Mouse (Mus musculus) liver, postnatal 0 days (tissue): ENCODE measurements around the gene Aldh4a1. TPM values are rescaled to one million over a fixed set of nuclear protein-coding genes. Genes with fewer than 3 reads are reported as not detected.
A peak's percentile ranks its signal among the peaks of the same experiment; 100 is the strongest.

Source experiments
- ATAC-seq: fragments of 200-750 bp; cut with Nextera tagmentation; 2 replicates; pipeline ENCODE4 v1.8.0; 2017; ENCODE audit warnings: mild to moderate bottlenecking, moderate library complexity
- DNase-seq: peaks from one replicate; pipeline ENCODE4 v3.0.0-alpha.2; 2016
- H3K27ac ChIP-seq: fragments of 300-500 bp; sonication (generic); 2 replicates; pipeline ENCODE4 v1.5.1; 2014; ENCODE audit warnings: antibody characterized with exemption, moderate library complexity, mild to moderate bottlenecking, low read depth
- H3K27me3 ChIP-seq: fragments of 300-500 bp; sonication (generic); 2 replicates; pipeline ENCODE4 v1.6.1; 2014; ENCODE audit warnings: low read length, control low read depth, mixed read lengths; ENCODE audit not compliant: insufficient read depth
- H3K36me3 ChIP-seq: fragments of 300-500 bp; sonication (generic); replicated peaks from 2 replicates; pipeline ENCODE4 v1.6.1; 2014; ENCODE audit warnings: mild to moderate bottlenecking, control low read depth, low read length, moderate library complexity, mixed read lengths; ENCODE audit not compliant: insufficient read depth
- H3K4me1 ChIP-seq: fragments of 300-500 bp; sonication (generic); 2 replicates; pipeline ENCODE4 v1.6.1; 2014; ENCODE audit warnings: antibody characterized with exemption, mild to moderate bottlenecking, control low read depth; ENCODE audit not compliant: insufficient read depth
- H3K4me2 ChIP-seq: fragments of 300-500 bp; sonication (generic); 2 replicates; pipeline ENCODE4 v1.6.1; 2014; ENCODE audit warnings: low read depth, mild to moderate bottlenecking, low read length, moderate library complexity, mixed read lengths
- H3K4me3 ChIP-seq: fragments of 300-500 bp; sonication (generic); 2 replicates; pipeline ENCODE4 v1.5.1; 2014; ENCODE audit warnings: low read depth, low read length
- H3K9ac ChIP-seq: fragments of 300-500 bp; sonication (generic); replicated peaks from 2 replicates; pipeline ENCODE4 v1.6.1; 2014; ENCODE audit warnings: mild to moderate bottlenecking, moderate library complexity
- H3K9me3 ChIP-seq: fragments of 300-500 bp; sonication (generic); 2 replicates; pipeline ENCODE4 v1.6.1; 2016; ENCODE audit warnings: mild to moderate bottlenecking, control low read depth, low read length, mixed read lengths
- CTCF ChIP-seq: sonication (generic); IDR thresholded peaks from 2 replicates; pipeline ENCODE4 v1.5.1; 2016; ENCODE audit warnings: antibody characterized with exemption, low read depth
- EP300 ChIP-seq: IDR thresholded peaks from 2 replicates; pipeline ENCODE4 v1.6.1; 2016; ENCODE audit warnings: antibody characterized with exemption, low read depth, mild to moderate bottlenecking
- WGBS: fragments of 180-500 bp; shearing (Covaris S2); extraction: QIAGEN DNeasy Blood & Tissue Kit; methylation state at CpG from one replicate; pipeline ENCODE4 v1.1.7; 2014; ENCODE audit not compliant: insufficient replicate concordance; 5-methylcytosine and 5-hydroxymethylcytosine counted together
- polyA plus RNA-seq: library from polyadenylated mRNA; unstranded; fragments of >200 nt; fragmentation: Nextera tagmentation; extraction: Ambion mirVana; gene quantifications from 2 replicates; pipeline ENCODE4 v1.2.1, GENCODE M21; 2015

Aldh4a1 gene
- polyA plus RNA-seq, 1 experiment from 2014 or later: 86.3 TPM

DNA sequence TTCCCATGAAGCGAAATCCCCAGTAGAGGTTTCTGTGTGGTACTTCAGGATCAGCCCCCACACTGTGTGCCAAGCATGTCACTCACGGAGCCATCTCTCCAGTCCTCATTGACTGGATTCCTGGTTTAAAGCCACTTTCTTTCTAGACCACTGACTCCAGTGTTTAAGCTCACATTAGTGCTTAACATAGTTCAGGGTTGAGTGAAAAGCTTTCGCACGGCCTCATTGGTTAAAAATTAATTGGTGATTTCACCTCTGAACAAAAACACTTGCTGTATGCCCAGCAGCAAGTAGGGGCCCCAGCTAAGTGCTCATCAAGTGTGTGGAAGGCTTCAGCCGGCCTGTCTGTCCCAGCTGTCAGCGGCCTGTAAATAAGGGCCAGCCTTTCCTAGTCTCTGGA is 45.0 kb downstream of the Aldh4a1 start:
- TF ChIP-seq EP300 (no peak), CTCF (no peak)
- ATAC-seq: no peak
- no peak overlapping the region for H3K27ac ChIP-seq
- H3K4me1 ChIP-seq: no peaks in the 10 kb centered on the region
- H3K27me3 ChIP-seq: no peaks in the 10 kb centered on the region
- 64% methylated on average over 6 of the region's 6 CpGs for WGBS
- no peak overlapping the region for H3K4me3 ChIP-seq
- H3K4me2 ChIP-seq: no peak overlapping the region
- H3K36me3 ChIP-seq: no peaks in the 10 kb centered on the region
- DNase-seq: no peak
- H3K9ac ChIP-seq: no peak overlapping the region
- H3K9me3 ChIP-seq: no peaks in the 10 kb centered on the region

DNA sequence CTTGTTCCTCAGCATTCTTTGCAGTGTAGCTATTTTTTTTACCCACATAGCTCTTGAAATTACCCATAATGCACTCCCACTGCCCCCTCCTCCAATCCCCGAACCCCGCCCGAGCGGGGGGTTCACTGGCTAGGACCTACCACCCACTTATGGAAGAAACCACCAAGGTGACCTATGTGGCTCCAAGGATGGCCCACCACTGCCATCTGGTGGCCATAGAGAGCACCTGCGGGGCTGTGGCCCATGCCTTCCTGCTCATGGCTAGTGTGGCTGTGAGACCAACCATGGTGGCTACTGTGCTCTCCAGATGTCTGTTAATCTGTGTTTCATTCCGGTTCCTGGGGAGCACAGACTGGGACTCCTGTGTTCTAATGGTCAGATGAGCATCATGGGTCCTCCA is 47.2 kb downstream of the Aldh4a1 start:
- Histone ChIP-seq H3K9me3 (no peaks in the 10 kb centered on the region), H3K4me3 (no peak overlapping the region), H3K9ac (no peak overlapping the region), H3K4me2 (no peak overlapping the region), H3K36me3 (no peaks in the 10 kb centered on the region), H3K4me1 (no peaks in the 10 kb centered on the region), H3K27me3 (no peaks in the 10 kb centered on the region), H3K27ac (no peak overlapping the region)
- TF ChIP-seq CTCF: peak; percentile 96
- TF ChIP-seq EP300: no peak
- WGBS: 13% methylated on average over 6 of the region's 6 CpGs
- ATAC-seq (peak; percentile 54; the same call in 1 of the 2 replicates), DNase-seq (peak; percentile 74)

DNA sequence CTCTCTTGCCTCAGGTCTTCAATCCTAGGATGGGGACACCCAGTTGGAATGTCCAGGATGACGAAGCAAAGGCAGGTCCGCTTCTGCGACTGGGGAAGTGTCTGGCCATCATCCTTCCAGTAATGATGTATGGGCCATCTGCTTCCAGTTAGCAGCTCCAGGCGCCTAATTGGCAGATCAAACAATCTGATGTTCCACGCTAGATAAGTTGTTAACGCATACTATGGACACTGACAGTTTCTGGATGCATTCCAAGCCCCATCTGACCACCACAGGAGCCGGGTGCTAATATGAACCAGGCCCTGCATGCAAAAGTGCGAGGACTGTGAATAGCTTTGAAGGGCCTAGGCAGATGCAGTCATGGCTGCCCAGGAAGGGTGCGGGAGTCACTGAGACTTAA is 53.0 kb downstream of the Aldh4a1 start:
- Histone ChIP-seq H3K4me1 (no peaks in the 10 kb centered on the region), H3K9ac (no peak overlapping the region), H3K36me3 (no peaks in the 10 kb centered on the region), H3K4me3 (no peak overlapping the region), H3K27ac (no peak overlapping the region), H3K9me3 (peaks cover 3% of the 10 kb centered on the region; the same call in 1 of the 2 replicates), H3K27me3 (no peaks in the 10 kb centered on the region), H3K4me2 (no peak overlapping the region)
- TF ChIP-seq CTCF (no peak), EP300 (no peak)
- ATAC-seq (no peak), DNase-seq (no peak)
- 63% methylated on average over 9 of the region's 9 CpGs for WGBS

DNA sequence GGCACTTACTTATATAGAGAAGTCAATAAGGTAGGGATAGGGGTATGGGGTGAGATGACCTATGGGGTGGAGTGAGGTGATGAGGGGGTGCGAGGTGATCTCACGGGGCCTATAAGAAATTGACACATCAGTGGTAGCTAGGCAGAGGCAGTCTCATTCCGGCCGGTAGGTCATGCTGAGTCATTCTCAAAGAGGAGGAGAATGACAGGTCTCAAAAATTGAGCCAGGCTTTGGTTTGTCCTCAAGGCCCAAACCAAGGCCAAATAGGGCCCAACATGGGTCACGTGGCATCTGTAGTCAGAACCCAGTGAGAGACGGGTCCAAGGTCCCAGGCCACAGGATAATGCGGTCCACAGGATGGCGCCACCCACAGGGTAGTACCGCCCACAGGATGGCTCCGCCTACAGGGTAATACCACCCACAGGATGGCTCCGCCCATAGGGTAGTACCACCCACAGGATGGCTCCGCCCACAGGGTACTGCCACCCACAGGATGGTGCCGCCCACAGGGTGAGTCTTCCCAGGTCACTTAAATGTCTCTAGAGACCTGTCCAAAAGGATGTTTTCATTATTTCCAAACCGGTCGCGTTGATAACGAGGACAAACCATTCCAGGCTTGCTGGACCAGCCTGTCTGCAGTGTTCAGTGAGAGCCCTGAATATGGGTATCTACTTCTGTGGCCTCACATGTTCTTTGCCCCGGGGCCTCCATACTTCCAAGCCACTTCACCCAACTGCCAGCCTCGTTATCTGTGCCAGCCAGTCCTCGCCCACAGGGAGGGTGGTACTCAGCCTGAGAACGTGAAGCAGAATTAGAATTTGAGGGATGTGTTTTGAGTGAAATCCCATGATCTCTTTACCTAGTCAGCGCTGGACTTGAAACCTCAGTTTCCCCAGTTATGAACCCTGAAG is 61.3 kb downstream of the Aldh4a1 start:
- peaks cover 6% of the 10 kb centered on the region; the same call in 1 of the 2 replicates for H3K9me3 ChIP-seq
- DNase-seq: peak; percentile 24
- 70% methylated on average over 22 of the region's 22 CpGs for WGBS

DNA sequence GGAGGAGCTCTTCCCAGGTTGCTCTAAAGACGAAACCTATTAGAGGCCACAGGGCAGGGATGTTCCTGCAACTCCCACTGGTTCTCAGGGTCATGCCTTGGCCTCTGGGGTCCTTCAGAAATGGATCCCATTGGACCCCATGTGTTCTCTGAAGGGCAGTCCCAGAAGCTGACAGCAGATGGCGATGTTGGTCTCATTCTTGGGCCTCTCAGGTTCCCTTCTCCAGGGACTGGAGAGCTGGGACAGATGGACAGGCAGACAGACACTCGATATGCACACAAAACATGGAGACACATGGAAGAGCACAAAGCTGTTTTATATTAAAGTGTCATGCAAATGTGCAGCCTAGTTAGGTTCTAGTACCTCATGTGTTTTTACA is 62.0 kb downstream of the Aldh4a1 start:
- Histone ChIP-seq H3K4me1 (no peaks in the 10 kb centered on the region), H3K9me3 (peaks cover 6% of the 10 kb centered on the region; the same call in 1 of the 2 replicates), H3K36me3 (no peaks in the 10 kb centered on the region), H3K27ac (no peak overlapping the region), H3K9ac (no peak overlapping the region), H3K4me3 (no peak overlapping the region), H3K27me3 (no peaks in the 10 kb centered on the region), H3K4me2 (no peak overlapping the region)
- TF ChIP-seq EP300 (no peak), CTCF (peak; percentile 75)
- ATAC-seq (no peak), DNase-seq (peak; percentile 61)
- WGBS: 19% methylated on average over 3 of the region's 3 CpGs

More for the DNA sequence above, 61.3 kb downstream of the Aldh4a1 start:
- Histone ChIP-seq H3K4me3 (no peak overlapping the region), H3K36me3 (no peaks in the 10 kb centered on the region), H3K27me3 (no peaks in the 10 kb centered on the region), H3K27ac (no peak overlapping the region), H3K4me2 (no peak overlapping the region), H3K9ac (no peak overlapping the region), H3K4me1 (no peaks in the 10 kb centered on the region)
- peak; percentile 33; the same call in 1 of the 2 replicates for ATAC-seq
- TF ChIP-seq CTCF: no peak
- TF ChIP-seq EP300: no peak

DNA sequence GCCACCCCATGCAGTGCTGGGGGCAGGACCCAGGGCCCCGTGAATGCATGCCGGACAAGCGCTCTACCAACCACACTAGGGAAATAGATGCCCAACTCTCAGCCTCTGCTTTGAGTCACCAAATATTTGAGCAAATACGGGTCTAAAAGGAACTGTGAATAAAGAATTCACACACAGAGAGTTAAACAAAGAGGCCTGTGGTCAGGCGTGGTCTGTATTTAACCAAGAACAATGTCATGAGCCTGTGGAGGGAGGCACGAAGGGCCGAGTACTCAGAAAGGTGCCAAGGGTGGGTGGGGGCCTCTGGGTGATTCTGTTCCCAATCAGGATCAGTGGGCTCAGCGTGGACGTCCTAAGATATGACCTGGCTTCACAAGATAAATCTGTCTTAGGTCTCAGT is 65.4 kb downstream of the Aldh4a1 start:
- Histone ChIP-seq H3K4me3 (no peak overlapping the region), H3K9ac (no peak overlapping the region), H3K27ac (no peak overlapping the region), H3K4me1 (no peaks in the 10 kb centered on the region), H3K9me3 (no peaks in the 10 kb centered on the region), H3K27me3 (0 out of 2 replicates have a peak, but pooled peaks cover 6% of the 10 kb centered on the region), H3K36me3 (no peaks in the 10 kb centered on the region), H3K4me2 (no peak overlapping the region)
- whole genome bisulfite sequencing: 59% methylated on average over 9 of the region's 9 CpGs
- TF ChIP-seq EP300: no peak
- TF ChIP-seq CTCF: no peak
- ATAC-seq (no peak), DNase-seq (no peak)
